Mouse (Mus musculus) forebrain, embryonic 14.5 days (tissue): ENCODE data around the gene Klk1b9. TPM values are rescaled to one million over a fixed set of nuclear protein-coding genes. Genes with fewer than 3 reads are reported as not detected.
"Not testable (repeated sequence)": the region's sequence is repeated elsewhere in the genome, so short reads cannot be mapped to it uniquely, and the experiment has no call there.

ENCODE experiments used
- ATAC-seq: fragments of 200-750 bp; cut with Nextera tagmentation; 2 replicates; pipeline ENCODE4 v1.8.0; 2017; ENCODE audit warnings: mild to moderate bottlenecking, moderate library complexity
- DNase-seq: peaks from one replicate; pipeline ENCODE4 v3.0.0-alpha.2; 2015; ENCODE audit warnings: low spot score
- H3K27ac ChIP-seq: fragments of 300-500 bp; sonication (generic); 2 replicates; pipeline ENCODE4 v1.5.1; 2014; ENCODE audit warnings: low read depth, mild to moderate bottlenecking, control low read depth, low read length, moderate library complexity
- H3K27me3 ChIP-seq: fragments of 300-500 bp; sonication (generic); replicated peaks from 2 replicates; pipeline ENCODE4 v1.6.1; 2014; ENCODE audit warnings: low read length, control low read depth, mixed read lengths; ENCODE audit not compliant: control insufficient read depth, insufficient read depth
- H3K36me3 ChIP-seq: fragments of 300-500 bp; sonication (generic); 2 replicates; pipeline ENCODE4 v1.6.1; 2014; ENCODE audit warnings: low read length, control low read depth; ENCODE audit not compliant: control insufficient read depth, insufficient read depth
- H3K4me1 ChIP-seq: fragments of 300-500 bp; sonication (generic); 2 replicates; pipeline ENCODE4 v1.6.1; 2014; ENCODE audit warnings: antibody characterized with exemption, low read length, control low read depth; ENCODE audit not compliant: control insufficient read depth, insufficient read depth
- H3K4me2 ChIP-seq: fragments of 300-500 bp; sonication (generic); 2 replicates; pipeline ENCODE4 v1.6.1; 2014; ENCODE audit warnings: mild to moderate bottlenecking, control low read depth, low read length
- H3K4me3 ChIP-seq: fragments of 300-500 bp; sonication (generic); 2 replicates; pipeline ENCODE4 v1.5.1; 2014; ENCODE audit warnings: low read depth, low read length, control low read depth
- H3K9ac ChIP-seq: fragments of 300-500 bp; sonication (generic); 2 replicates; pipeline ENCODE4 v1.6.1; 2014; ENCODE audit warnings: mild to moderate bottlenecking, low read length, control low read depth, moderate library complexity
- H3K9me3 ChIP-seq: fragments of 300-500 bp; sonication (generic); replicated peaks from 2 replicates; pipeline ENCODE4 v1.6.1; 2016; ENCODE audit warnings: low read length, control low read depth, mixed read lengths; ENCODE audit not compliant: control insufficient read depth
- WGBS: fragments of 180-500 bp; shearing (Covaris S2); extraction: QIAGEN DNeasy Blood & Tissue Kit; methylation state at CpG from one replicate; pipeline ENCODE4 v1.1.7; 2014; 5-methylcytosine and 5-hydroxymethylcytosine counted together
- polyA plus RNA-seq: library from polyadenylated mRNA; unstranded; fragments of >200 nt; fragmentation: Nextera tagmentation; extraction: Ambion mirVana; gene quantifications from 2 replicates; pipeline ENCODE4 v1.2.1, GENCODE M21; 2014

The Klk1b9 gene
- not detected in 2 replicates for polyA plus RNA-seq

GRCm38 (mm10) chr7:43975761-43976160 is at the start of gene Klk1b9:
Klk1b9 (plus strand) TSS chr7:43976061.
- H3K36me3 ChIP-seq, H3K27ac ChIP-seq, H3K4me3 ChIP-seq, H3K9ac ChIP-seq, H3K27me3 ChIP-seq, H3K9me3 ChIP-seq, DNase-seq, ATAC-seq, H3K4me1 ChIP-seq, H3K4me2 ChIP-seq: not testable (repeated sequence)
- WGBS: 88% methylated on average over 1 of the region's 1 CpGs

GRCm38 (mm10) chr7:43928521-43928920 is 47.3 kb upstream of the Klk1b9 start:
- 35% methylated on average over 4 of the region's 4 CpGs for WGBS
- Histone ChIP-seq H3K27ac (no peak overlapping the region), H3K9me3 (no peaks in the 10 kb centered on the region), H3K9ac (no peak overlapping the region), H3K4me1 (no peaks in the 10 kb centered on the region), H3K4me2 (no peak overlapping the region), H3K4me3 (no peak overlapping the region), H3K36me3 (no peaks in the 10 kb centered on the region), H3K27me3 (no peaks in the 10 kb centered on the region)
- peak; percentile 27 for DNase-seq
- ATAC-seq: no peak

- H3K9me3 ChIP-seq: no peaks in the 10 kb centered on the region
- ATAC-seq (no peak), DNase-seq (no peak)
- H3K27ac ChIP-seq: no peak overlapping the region
- no peak overlapping the region for H3K4me3 ChIP-seq
- 72% methylated on average over 4 of the region's 4 CpGs for WGBS
- H3K4me1 ChIP-seq: no peaks in the 10 kb centered on the region
- H3K27me3 ChIP-seq: no peaks in the 10 kb centered on the region
- H3K4me2 ChIP-seq: no peak overlapping the region
- no peak overlapping the region for H3K9ac ChIP-seq
- no peaks in the 10 kb centered on the region for H3K36me3 ChIP-seq
Measured at GRCm38 (mm10) chr7:43932337-43932736, 43.5 kb upstream of the Klk1b9 start.

- Histone ChIP-seq H3K36me3 (no peaks in the 10 kb centered on the region), H3K27me3 (no peaks in the 10 kb centered on the region), H3K4me1 (no peaks in the 10 kb centered on the region), H3K9ac (no peak within 1 kb of the TSS), H3K4me2 (no peak within 1 kb of the TSS), H3K9me3 (no peaks in the 10 kb centered on the region), H3K27ac (no peak within 1 kb of the TSS), H3K4me3 (no peak within 1 kb of the TSS)
- DNase-seq (no peak), ATAC-seq (no peak)
- 89% methylated on average over 3 of the region's 3 CpGs for WGBS
Measured at GRCm38 (mm10) chr7:43933440-43933839, 42.4 kb upstream of the Klk1b9 start, which contains the start of gene Klk15. Klk15 (plus strand) TSS chr7:43933740.

GRCm38 (mm10) chr7:43934747-43935146 is 41.1 kb upstream of the Klk1b9 start:
- no peak for DNase-seq
- Histone ChIP-seq H3K4me3 (no peak overlapping the region), H3K4me2 (no peak overlapping the region), H3K9me3 (no peaks in the 10 kb centered on the region), H3K36me3 (no peaks in the 10 kb centered on the region), H3K9ac (no peak overlapping the region), H3K27ac (no peak overlapping the region), H3K27me3 (no peaks in the 10 kb centered on the region), H3K4me1 (no peaks in the 10 kb centered on the region)
- ATAC-seq: no peak
- 65% methylated on average over 3 of the region's 3 CpGs for WGBS

- WGBS: 84% methylated on average over 14 of the region's 14 CpGs
- ATAC-seq (no peak), DNase-seq (no peak)
- Histone ChIP-seq H3K4me2 (no peak overlapping the region), H3K9me3 (no peaks in the 10 kb centered on the region), H3K36me3 (no peaks in the 10 kb centered on the region), H3K27ac (no peak overlapping the region), H3K4me3 (no peak overlapping the region), H3K27me3 (no peaks in the 10 kb centered on the region), H3K4me1 (no peaks in the 10 kb centered on the region), H3K9ac (no peak overlapping the region)
Measured at GRCm38 (mm10) chr7:43936551-43936950, 39.3 kb upstream of the Klk1b9 start.

GRCm38 (mm10) chr7:43942293-43942692 is 33.6 kb upstream of the Klk1b9 start:
- not testable (repeated sequence) for DNase-seq, H3K36me3 ChIP-seq, H3K4me2 ChIP-seq, H3K27ac ChIP-seq, ATAC-seq, H3K9me3 ChIP-seq, H3K4me1 ChIP-seq, H3K4me3 ChIP-seq, H3K9ac ChIP-seq, H3K27me3 ChIP-seq
- WGBS: 68% methylated on average over 3 of the region's 3 CpGs

- no peak overlapping the region for H3K4me2 ChIP-seq
- H3K27ac ChIP-seq: no peak overlapping the region
- no peaks in the 10 kb centered on the region for H3K4me1 ChIP-seq
- H3K36me3 ChIP-seq: no peaks in the 10 kb centered on the region
- H3K9ac ChIP-seq: no peak overlapping the region
- WGBS: 86% methylated on average over 3 of the region's 3 CpGs
- no peak overlapping the region for H3K4me3 ChIP-seq
- H3K9me3 ChIP-seq: no peaks in the 10 kb centered on the region
- DNase-seq: no peak
- no peak for ATAC-seq
- H3K27me3 ChIP-seq: no peaks in the 10 kb centered on the region
Measured at GRCm38 (mm10) chr7:43944727-43945264, 31.1 kb upstream of the Klk1b9 start.

- Histone ChIP-seq H3K27ac (no peak within 1 kb of the TSS), H3K4me2 (no peak within 1 kb of the TSS), H3K27me3 (no peaks in the 10 kb centered on the region), H3K4me1 (no peaks in the 10 kb centered on the region), H3K9ac (no peak within 1 kb of the TSS), H3K4me3 (no peak within 1 kb of the TSS), H3K36me3 (no peaks in the 10 kb centered on the region), H3K9me3 (no peaks in the 10 kb centered on the region)
- WGBS: 79% methylated on average over 2 of the region's 2 CpGs
- ATAC-seq (no peak), DNase-seq (no peak)
Measured at GRCm38 (mm10) chr7:43950364-43950763, 25.5 kb upstream of the Klk1b9 start, which contains the start of gene Klk1b8. Klk1b8 (plus strand) TSS chr7:43950664.
